Mouse (Mus musculus): Measurements from ENCODE around the gene Tiam2.

Tiam2 gene

GRCm38 (mm10) chr17:3557331-3558311 is 231.2 kb downstream of the Tiam2 start, which contains the start of gene Tfb1m:
Tfb1m (minus strand) TSS chr17:3557781.
- in situ Hi-C loops (cut with MseI, MboI): no loop called here

GRCm38 (mm10) chr17:3558356-3558870 is 232.0 kb downstream of the Tiam2 start:
- in situ Hi-C loops (cut with MseI, MboI): no loop called here

DNA sequence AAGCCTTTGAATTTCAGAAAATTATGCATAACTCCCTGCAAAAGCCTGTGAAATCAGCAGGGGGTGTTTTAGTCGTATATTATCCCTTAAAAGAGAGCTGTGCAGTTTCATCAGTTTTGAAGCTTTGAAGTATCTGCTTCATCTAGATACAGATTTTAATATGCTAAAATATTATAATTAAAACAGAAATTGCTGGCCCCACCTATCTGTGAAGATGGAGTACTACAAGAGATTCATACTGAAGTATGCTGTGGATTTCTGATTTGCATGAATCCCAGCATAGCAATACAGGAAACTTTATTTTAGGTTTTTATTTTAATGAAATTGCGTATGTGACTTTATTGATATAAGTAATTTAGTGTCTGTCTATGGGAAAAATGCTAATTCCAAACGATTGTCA is 234.2 kb downstream of the Tiam2 start:
- in situ Hi-C loops (cut with MseI, MboI): loop anchor here in 1 of 2 experiments (5.0 kb wide), 1 partner anchor 542 kb away; no protein-coding TSS in a partner anchor

- in situ Hi-C loops (cut with MseI, MboI): loop anchor here in 1 of 2 experiments (5.0 kb wide), 1 partner anchor 540 kb away; no protein-coding TSS in a partner anchor
Measured at GRCm38 (mm10) chr17:3562405-3562804, 236.0 kb downstream of the Tiam2 start.

DNA sequence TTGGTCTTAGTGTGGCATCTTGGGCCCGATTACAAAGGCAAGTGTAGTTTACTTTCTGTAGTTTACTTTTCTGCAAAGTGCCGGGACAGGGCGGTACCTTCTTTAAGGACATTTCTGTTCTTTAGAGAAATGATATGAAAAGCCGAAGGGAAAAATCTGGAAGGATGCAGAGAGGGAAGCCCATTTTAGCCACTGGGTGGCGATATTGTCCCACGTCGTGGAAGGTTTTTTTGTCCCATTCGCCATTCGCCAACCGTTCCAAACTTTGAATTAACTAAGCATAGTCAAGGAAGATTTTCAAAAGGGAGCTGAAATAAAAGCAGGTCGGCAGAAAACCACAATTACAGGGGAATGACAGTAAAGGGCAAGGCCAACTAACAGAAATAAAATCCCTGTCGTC is 244.5 kb downstream of the Tiam2 start:
- in situ Hi-C loops (cut with MseI, MboI): loop anchor here in 1 of 2 experiments (5.0 kb wide), 1 partner anchor 221 kb away; no protein-coding TSS in a partner anchor

All from mouse trophoblast stem cell (cell line).